Mouse (Mus musculus) frontal cortex, adult 2 months (tissue): ENCODE measurements at regions not wholly inside any gene's neighbourhood (a gene's known extent, or its start where the extent isn't known, plus 50 kb on each side); places are given as distances from the start of the nearest gene placed in this dataset.

Experiments used
- DNase-seq, 2 experiments: peaks; one replicate each; pipeline ENCODE4 v3.0.0; 2022; ENCODE audit warnings: low spot score in 1 of 2; ENCODE audit errors: extremely low spot score in 1 of 2

GRCm38 (mm10) chr9:61862071-61862480 lies 52.3 kb downstream of the Rplp1 start:
- DNase-seq: peak; percentile 21 to 68

DNA sequence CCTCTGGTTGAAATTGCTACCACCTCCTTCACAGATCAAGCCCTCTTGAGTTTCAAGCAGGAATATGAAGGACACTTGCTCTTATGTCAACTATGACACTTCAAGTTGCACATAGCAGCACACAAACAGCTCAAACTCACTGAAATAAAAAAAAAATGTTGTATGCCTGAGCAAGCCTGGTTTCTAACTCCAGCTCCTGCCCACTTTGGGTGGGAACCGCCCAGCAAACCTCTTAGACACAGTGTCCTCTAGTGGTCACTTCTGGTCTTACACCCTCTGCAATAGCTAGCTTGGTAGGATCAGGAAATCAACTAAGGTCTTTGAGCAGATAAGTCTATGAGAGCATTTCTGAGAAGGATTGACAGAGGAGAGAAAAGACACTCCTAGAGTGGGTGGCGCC lies 54.2 kb downstream of the Rplp1 start:
- peak in 1 of 2 experiments; percentile 78 for DNase-seq

DNA sequence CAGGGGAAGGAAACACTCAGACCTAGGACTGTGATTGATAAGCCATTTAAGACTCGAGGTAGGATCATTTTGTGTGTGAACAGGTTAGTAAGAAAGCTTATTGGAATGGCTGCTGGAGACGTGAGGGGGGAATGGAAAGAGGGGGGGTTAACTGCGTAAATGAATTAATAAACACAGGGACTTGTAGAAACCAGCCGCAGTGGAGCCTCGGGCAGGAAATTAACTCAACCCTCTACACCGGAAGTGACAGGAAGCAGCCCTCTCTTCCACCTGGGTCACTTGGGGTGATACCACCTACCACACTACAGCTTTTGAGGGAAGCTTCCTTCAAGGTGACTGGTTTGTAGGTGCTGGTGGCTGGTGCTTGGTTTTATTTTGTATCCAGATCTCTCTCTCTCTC lies 54.9 kb downstream of the Rplp1 start:
- no peak for DNase-seq

DNA sequence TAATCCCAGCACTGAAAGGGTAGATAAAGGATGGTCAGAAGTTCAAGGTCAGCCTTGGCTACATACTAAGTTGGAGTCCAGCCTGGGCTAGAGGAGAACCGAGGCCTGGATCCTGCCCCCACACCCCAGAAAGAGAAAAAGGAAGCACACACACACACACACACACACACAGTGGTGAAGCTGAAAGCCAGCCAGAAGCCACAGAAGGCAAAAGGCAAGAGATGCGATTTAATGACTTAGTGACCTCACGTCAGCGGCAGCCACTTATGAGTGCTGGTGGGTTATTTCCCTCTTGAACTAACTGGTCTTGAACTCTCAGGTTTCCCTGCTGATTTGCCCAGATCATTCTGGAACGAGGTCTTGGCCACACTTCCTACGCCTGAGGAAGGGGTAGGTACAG lies 56.5 kb downstream of the Rplp1 start:
- no peak for DNase-seq

GRCm38 (mm10) chr9:61856686-61857085 lies 57.7 kb downstream of the Rplp1 start:
- no peak for DNase-seq

DNA sequence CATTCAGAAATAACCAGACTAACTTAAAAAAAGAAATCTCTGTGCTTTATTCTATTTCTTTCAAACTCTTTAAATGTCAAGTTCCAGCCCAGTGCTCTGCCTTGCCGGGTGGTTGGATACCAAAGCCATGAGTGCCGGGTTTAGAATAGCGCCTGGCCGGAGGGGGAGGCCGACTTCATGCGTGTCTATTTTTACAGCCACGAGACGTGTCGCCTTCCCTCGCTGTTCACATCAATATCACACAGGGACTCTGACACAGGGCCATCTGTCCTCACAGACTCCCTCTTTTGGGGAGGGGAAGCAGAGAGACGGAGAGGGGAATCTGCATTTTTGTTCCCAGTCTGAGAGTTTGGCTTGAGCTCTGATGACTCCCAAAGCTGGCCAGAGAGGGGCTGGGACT lies 58.7 kb downstream of the Rplp1 start:
- peak in 1 of 2 experiments; percentile 7 for DNase-seq

- DNase-seq: no peak
Measured at GRCm38 (mm10) chr9:61853841-61854240, 60.5 kb downstream of the Rplp1 start.

DNA sequence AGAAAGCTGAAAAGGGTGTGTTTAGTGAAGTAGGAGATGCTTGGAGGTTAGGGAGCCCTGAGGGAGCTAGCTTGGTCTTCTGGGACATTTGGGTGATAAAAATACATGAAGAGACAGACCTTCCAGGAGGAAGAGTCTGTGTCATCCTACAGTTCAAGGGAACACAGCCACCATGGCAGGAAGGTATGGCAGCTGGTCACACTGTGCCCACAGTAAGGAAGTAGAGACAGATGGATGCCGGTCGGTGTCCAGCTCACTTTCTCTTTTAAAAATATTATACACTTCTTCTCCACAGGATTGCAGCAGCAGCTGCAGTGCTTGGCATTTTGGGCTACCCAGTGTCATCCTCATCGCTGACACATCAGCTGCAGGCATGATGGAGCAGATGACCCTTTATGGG lies 63.0 kb downstream of the Rplp1 start:
- no peak for DNase-seq

DNA sequence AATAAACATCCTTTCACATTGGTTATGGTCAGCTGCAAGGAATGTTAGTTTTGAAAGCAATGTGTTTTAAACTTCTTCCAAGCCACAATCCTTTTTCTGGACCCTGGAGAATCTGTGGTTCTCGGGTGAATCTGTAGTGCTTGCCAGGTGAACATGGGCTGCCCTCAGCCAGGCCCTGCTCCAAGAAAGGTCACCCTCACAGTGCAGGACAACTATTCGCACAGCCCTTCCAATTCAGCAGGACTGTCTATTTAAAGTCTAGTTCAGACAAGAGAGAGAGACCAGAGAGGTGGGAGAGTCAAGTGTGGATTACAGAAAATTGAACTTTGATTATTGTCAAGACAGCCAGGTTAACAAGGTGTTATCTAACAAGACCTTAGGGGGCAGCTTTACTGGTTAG lies 65.9 kb downstream of the Rplp1 start:
- no peak for DNase-seq

- no peak for DNase-seq
Measured at GRCm38 (mm10) chr9:61847496-61847895, 66.8 kb downstream of the Rplp1 start.

DNA sequence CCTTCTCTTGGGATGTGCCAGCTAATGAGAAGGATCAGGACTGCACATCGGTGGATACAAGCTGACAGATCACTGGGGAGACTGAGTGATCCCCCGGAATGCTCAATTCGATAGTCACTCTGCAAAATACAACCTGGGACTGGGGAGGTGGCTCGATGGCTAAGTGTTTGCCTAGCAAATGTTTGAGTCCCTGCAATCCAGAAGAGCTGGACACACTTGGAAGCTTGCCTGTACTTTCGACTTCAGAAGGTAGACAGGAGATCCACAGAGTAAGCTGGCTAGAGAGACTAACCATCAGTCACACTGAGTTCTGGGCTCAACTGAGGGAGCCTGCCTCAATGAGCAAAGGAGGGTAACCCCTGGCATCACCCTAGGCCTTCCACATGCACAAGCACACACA lies 69.7 kb downstream of the Rplp1 start:
- DNase-seq: no peak

DNA sequence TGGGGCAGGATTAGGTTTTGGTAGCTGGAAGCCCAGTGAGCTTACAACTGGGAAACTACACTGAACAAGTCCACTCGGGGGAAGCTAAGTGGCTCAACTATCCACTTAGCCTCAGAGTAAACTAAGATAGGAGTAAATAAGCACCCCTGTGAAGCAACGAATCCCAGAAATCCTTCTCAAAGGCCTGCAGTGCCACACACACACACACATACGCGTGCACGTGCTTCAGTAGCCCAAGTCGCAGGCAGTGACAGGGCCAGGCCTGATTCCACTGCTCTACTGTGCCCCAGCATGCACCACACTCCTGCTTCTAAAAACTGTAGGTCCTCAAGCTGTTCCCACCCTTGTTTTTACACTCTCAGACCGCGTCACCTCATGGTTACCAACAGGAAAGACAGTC lies 70.2 kb downstream of the Rplp1 start:
- DNase-seq: no peak

GRCm38 (mm10) chr9:61843513-61843912 lies 70.8 kb downstream of the Rplp1 start:
- no peak for DNase-seq

- DNase-seq: no peak
Measured at GRCm38 (mm10) chr9:61842384-61842783, 72.0 kb downstream of the Rplp1 start.

DNA sequence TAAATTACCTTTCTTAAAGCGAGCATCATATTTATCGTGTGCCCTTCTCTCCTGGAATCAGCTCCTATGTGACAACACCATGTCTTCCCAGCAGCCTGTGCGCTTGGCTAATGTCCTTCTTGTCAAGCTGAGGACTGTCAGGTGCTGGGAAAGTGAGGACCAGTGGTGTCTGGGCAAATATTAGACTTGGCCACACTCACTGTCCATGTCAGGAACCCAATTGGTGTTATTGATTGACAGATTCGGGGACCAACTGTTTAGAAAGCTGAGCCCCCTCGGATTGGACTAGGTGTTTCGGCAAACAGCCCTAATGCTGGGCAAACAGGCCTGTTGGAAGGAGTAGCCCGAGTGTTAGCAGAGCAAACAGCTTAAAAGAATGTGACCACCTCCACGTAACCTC lies 73.1 kb downstream of the Rplp1 start:
- DNase-seq: no peak

GRCm38 (mm10) chr9:61840353-61840752 lies 74.0 kb downstream of the Rplp1 start:
- DNase-seq: no peak

DNA sequence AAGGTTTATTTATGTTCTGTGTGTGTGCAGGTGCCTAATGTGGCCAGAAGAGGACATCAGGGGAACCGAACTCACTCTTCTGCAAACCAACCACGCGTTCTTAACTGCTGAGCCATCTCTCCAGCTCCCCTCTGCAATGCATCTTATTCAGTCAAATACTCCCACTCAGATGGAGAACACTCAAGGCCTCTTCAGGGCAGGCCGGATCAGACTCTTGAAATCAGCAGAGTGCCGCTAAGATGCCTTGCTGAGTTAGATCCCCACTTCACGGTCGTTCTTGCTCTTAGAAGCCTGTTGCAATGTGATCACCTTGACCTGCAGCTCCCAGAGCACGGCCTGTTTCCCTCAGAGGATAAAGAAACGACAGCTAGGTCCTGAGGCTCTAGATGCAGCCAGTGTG lies 81.1 kb downstream of the Rplp1 start:
- no peak for DNase-seq

GRCm38 (mm10) chr9:61830236-61830635 lies 84.1 kb downstream of the Rplp1 start:
- peak; percentile 78 to 93 for DNase-seq

DNA sequence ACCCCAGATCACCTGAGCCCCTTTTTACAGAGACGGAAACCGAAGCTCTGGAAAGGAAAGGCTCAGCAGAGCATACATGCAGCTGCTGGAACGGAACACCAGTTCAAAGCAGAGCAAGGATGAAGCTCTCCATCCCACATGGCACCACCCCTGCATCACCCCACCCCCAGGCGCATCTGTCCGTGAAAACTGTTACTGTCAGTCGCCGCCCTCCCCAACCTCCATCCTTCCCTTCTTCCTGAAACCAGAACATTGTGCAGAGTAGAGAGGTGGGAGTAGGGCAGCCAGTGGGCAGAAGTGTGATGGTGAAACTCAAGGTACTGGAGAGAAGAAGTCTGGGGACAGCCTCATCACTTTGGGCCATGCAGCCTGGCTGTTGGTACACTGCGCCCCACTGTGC lies 84.6 kb downstream of the Rplp1 start:
- DNase-seq: peak; percentile 33 to 74

- no peak for DNase-seq
Measured at GRCm38 (mm10) chr9:61829301-61829700, 85.0 kb downstream of the Rplp1 start.

DNA sequence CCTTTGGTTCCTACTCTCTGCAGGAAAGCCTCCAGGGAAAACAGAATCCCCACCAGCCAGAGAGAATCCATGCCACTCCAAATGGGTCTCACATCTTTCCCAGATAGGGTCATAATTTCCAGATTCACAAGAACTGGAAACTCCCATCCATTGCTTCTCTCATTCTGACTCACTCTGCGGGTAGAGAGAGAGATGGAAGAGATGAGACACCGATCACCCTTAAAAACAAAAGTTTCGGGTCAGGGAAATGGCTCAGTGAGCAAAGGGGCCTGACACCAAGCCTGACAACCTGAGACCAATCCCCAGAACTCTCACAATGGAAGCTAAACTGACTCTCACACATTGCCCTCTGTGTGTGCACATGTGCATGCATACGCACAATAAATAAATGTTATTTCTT lies 86.6 kb downstream of the Rplp1 start:
- no peak for DNase-seq

GRCm38 (mm10) chr9:61827014-61827413 lies 87.3 kb downstream of the Rplp1 start:
- no peak for DNase-seq

DNA sequence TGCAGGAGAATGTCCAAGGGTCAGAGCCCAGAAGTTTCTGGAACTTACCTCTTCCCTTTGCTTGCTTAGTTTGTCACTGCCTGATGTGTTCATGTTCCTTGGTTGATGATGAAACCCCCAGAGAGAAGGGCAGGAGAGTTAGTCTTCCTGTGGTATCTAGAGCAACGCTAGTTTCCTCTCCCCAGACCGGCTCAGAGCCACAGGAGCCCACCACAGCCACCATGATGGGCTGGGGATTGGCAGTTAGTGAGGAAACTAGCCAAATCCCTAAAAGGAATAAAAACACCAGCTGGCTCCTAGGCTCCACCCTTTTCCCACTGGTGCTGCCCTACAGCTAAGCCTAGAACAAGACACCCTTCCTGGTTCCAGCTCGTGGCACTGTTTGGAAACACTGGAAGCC lies 87.9 kb downstream of the Rplp1 start:
- DNase-seq: no peak

- no peak for DNase-seq
Measured at GRCm38 (mm10) chr9:61825804-61826203, 88.5 kb downstream of the Rplp1 start.
